Mouse (Mus musculus) bone marrow, adult 2 months (tissue): ENCODE measurements around the gene Nek11. TPM values are rescaled to one million over a fixed set of nuclear protein-coding genes. Genes with fewer than 3 reads are reported as not detected.

Experiments used
- H3K27ac ChIP-seq: fragments of 200-500 bp; 2 replicates; pipeline ENCODE4 v1.5.1; 2012; ENCODE audit warnings: low read depth, mild to moderate bottlenecking, control low read depth, inconsistent platforms, low read length; ENCODE audit not compliant: control insufficient read depth, poor library complexity, insufficient read depth
- H3K4me1 ChIP-seq: fragments of 200-500 bp; 2 replicates; pipeline ENCODE4 v1.6.1; 2011; ENCODE audit warnings: low read length; ENCODE audit not compliant: control insufficient read depth, insufficient read depth
- H3K4me3 ChIP-seq: fragments of 200-500 bp; replicated peaks from 2 replicates; pipeline ENCODE3; 2011; ENCODE audit warnings: mild to moderate bottlenecking, low read depth, low read length, control low read depth; ENCODE audit not compliant: control insufficient read depth
- CTCF ChIP-seq: fragments of 200-500 bp; IDR thresholded peaks from 2 replicates; pipeline ENCODE4 v1.5.1; 2011; ENCODE audit warnings: low read length, control low read depth; ENCODE audit not compliant: control insufficient read depth, insufficient read depth
- POLR2A ChIP-seq: fragments of 200-500 bp; IDR thresholded peaks from 2 replicates; pipeline ENCODE4 v1.6.1; 2011; ENCODE audit warnings: low read depth, mild to moderate bottlenecking, control low read depth, low read length, borderline replicate concordance; ENCODE audit not compliant: control insufficient read depth
- WGBS: fragments of 180-500 bp; shearing (Covaris S2); methylation state at CpG from one replicate; pipeline ENCODE4 v1.1.7; 2018; 5-methylcytosine and 5-hydroxymethylcytosine counted together
- polyA plus RNA-seq: library from polyadenylated mRNA; stranded (reverse); fragments of >200 nt; gene quantifications from 2 replicates; pipeline ENCODE4 v1.2.4, GENCODE M21; 2011; ENCODE audit warnings: low replicate concordance; ENCODE audit not compliant: missing spikeins, insufficient read depth, insufficient read length

Gene Nek11
- polyA plus RNA-seq, 1 experiment, result not detected

DNA sequence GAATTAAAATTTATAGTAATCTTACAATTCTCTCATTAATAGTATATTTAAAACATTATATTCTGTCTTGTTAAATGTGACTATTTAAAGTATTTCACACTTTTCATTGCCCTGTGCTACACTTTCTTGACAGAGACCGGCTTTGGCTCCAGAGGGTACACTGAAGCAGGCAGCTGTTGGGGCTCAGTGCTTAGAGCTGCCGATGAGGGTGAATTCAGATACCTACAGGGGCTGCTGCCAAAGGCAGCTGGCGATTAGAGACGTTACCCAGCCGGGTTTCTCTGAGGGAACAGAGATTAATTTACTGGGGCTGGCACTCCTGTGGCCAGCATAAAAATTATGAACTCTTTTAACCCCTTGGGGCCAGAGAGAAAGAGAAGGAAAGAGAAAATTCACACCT is 21.0 kb downstream of the Nek11 start:
- WGBS, result 66% methylated on average over 5 of the region's 5 CpGs
- Histone ChIP-seq H3K27ac (no peak overlapping the region), H3K4me3 (no peak overlapping the region), H3K4me1 (no peaks in the 10 kb centered on the region)
- TF ChIP-seq POLR2A (no peak), CTCF (no peak)

DNA sequence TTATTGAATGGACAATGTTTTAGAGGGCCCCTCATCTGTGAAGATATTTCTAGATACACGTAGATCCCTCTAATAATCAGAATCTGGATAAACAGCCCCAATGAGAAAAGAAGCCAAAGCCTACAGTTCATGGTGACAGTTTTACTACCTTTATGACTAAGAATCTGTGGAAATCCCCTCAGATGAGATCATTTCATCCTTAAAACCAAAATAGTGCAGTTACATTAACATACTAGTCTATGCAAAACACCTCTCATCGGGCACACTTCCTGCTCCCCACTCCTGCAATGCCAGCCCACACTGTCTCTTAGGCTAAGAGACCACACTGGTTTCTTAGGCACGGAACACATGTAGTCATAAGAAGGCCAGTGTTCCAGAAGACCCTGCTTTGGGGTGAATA is 26.7 kb downstream of the Nek11 start:
- no peak overlapping the region for H3K27ac ChIP-seq
- no peaks in the 10 kb centered on the region for H3K4me1 ChIP-seq
- H3K4me3 ChIP-seq, result no peak overlapping the region
- WGBS, result 67% methylated on average over 3 of the region's 3 CpGs
- no peak for TF ChIP-seq POLR2A
- no peak for TF ChIP-seq CTCF

DNA sequence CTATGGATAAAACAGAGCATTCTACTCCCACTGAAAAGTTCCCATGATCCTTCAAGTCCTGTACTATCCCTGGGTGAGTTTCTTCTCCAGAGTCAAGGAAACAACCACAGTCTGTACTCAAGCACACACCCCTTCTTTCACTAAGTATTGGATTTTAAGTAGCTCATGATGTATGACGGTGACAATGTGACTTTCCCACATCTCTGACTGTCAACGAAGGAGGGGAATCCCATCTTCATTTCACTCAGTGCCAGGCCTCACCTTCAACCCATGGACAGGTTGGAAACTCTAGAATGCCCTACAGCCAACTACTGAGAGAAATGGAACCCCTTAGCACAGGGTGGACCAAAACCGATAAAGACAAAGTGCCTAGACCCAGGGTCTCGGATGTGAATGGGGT is 29.1 kb downstream of the Nek11 start:
- Histone ChIP-seq H3K4me1 (no peaks in the 10 kb centered on the region), H3K4me3 (no peak overlapping the region), H3K27ac (no peak overlapping the region)
- TF ChIP-seq POLR2A (no peak), CTCF (no peak)
- WGBS, result 82% methylated on average over 4 of the region's 4 CpGs

DNA sequence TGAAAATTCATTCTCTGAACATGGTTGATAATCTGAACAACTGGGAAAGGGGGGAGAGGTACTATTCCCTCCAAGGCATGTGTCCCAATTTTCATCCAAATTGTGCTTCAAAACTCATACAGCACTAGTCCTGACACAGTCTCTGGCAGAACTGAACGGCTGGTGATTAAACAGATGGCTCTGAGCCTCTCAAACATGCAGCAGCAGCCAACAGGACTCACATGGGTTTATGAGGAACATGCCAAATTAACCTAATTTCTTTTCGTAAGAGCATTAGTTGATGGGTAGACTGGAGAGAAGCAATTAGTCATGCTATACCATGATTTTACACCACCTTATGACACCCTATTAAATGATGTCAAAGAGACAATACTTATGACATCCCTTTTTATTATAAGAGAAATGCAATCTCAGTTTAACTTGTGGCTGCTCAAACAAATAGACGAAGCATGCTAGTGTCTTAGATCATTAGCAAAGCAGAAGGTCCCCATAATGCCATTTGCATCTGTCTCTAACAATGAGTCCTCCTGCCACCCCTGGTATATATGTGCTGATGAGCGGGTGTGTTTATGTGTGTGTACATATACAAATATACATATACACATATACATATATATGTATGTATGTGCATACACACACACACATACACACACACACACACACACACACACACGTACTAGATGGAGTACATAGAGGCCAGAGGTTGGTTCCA is 31.6 kb downstream of the Nek11 start:
- 72% methylated on average over 5 of the region's 5 CpGs for WGBS
- TF ChIP-seq POLR2A, result no peak
- no peak for TF ChIP-seq CTCF
- Histone ChIP-seq H3K4me3 (no peak overlapping the region), H3K4me1 (no peaks in the 10 kb centered on the region), H3K27ac (no peak overlapping the region)

DNA sequence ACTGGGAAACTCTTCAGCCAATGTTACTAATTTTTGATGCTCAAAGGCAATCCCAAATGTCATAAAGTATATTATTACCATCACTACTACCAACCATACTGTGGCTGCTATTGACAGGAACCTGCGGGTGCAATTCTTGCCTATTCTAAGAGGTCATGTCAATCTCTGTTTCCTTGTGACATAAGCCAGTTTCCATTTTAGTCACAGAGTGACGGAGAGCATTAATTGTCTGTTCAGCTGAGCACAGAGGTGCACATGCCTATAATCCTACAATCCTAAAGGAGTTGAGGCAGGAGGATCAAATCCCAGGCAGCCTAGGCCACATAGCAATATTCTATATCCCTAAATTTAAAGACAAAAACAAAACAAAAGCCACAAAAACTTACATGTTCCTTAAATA is 33.1 kb downstream of the Nek11 start:
- no peak overlapping the region for H3K4me3 ChIP-seq
- TF ChIP-seq POLR2A (no peak), CTCF (no peak)
- WGBS, result 67% methylated on average over 2 of the region's 2 CpGs
- no peak overlapping the region for H3K27ac ChIP-seq
- no peaks in the 10 kb centered on the region for H3K4me1 ChIP-seq

DNA sequence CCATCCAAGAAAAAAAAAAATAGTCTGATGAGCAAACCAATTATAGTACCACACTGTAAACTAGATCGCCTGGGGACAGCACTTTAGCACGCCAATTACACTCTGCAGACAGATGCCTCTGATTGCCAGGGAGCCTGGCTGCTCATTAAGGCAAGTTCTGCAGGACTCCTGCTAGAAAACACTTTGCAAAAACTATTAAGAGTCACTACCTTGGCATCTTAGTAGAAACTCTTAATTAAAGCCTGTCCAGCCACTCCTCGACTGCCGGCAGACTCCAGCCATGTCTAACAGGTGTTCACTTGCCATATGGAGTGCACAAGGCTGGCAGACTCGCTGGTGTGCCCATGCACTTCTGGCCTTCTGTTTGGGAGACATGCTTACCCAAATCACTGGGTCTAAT is 46.3 kb downstream of the Nek11 start:
- H3K4me3 ChIP-seq, result no peak overlapping the region
- TF ChIP-seq POLR2A, result no peak
- no peak overlapping the region for H3K27ac ChIP-seq
- 69% methylated on average over 5 of the region's 5 CpGs for WGBS
- H3K4me1 ChIP-seq, result no peaks in the 10 kb centered on the region

DNA sequence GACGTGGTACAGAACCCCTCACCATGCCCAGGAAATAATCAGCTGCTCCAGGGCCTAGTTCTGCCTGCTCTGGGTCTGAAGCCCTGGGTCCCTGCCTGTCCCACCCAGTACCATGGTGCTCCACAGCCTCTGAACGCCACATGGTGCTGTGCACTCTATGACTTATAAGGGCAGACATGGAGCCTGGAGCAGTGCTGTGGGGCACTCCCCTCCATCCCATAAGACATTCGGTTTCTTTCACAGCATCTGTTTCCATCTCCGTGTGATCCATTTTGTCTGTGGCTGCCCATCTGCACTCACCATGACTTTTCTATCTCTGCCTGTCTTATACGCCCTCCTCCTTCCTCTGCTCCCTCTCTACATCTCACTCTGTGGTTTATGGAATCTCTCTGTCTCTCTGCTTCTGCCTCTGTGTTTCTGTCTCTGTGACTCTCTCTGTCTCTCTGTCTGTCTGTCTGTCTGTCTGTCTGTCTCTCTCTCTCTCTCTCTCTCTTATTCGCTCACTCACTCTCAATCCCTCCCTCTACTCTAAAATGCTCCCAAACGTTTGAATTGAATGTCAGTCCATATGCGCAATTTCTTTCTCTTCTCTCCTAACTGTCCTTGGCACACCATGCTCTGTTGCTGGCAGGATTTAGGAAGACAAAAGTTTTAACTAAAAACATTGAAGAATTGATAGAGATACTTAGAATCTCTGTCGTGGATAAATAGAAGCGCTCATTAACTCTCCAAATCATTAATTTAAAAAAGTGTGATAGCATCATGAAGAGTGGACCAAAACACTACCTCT is 46.9 kb downstream of the Nek11 start:
- Histone ChIP-seq H3K4me3 (no peak overlapping the region), H3K27ac (no peak overlapping the region), H3K4me1 (no peaks in the 10 kb centered on the region)
- TF ChIP-seq POLR2A (no peak), CTCF (no peak)
- WGBS, result 69% methylated on average over 10 of the region's 10 CpGs

DNA sequence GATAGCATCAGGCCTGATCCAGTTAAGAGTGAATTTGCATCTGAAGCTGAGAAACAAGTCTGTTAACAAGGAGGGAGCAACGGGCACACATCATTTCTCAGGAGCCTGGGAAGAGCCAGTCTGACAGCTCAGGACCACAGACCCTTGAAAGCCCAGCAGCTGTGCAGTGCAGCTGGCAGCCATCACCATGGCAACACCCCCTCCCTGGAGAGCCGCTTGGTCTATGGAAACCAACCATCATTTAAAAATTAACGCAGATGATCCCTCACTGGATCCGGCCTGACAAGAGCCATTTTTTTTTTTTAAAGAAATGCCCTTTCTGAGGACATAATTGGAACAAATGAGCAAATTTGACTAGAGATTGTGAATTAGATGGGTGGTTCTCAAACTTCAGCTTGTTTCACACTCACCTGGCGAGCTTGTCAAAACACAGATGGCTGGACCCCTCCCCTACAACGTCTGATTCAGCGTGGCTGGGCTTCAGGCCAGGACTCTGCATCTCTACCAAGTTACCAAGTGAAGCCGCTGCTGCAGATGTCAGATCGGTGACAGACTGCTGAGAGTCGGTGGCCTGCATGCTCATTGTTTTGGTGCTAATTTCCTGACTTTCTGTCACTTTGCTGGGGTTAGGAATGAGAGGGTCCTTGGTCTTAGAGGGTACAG is 52.2 kb downstream of the Nek11 start:
- no peaks in the 10 kb centered on the region for H3K4me1 ChIP-seq
- no peak overlapping the region for H3K27ac ChIP-seq
- TF ChIP-seq POLR2A (no peak), CTCF (no peak)
- WGBS, result 68% methylated on average over 10 of the region's 10 CpGs
- H3K4me3 ChIP-seq, result no peak overlapping the region
